Mouse (Mus musculus) liver, adult 2 months (tissue): ENCODE results near the gene S100a6.

ENCODE experiments used
- CTCF ChIP-seq: fragments of 200-500 bp; IDR thresholded peaks from 2 replicates; pipeline ENCODE4 v1.5.1; 2011; ENCODE audit warnings: low read depth, low read length, control low read depth
- POLR2A ChIP-seq: fragments of 200-500 bp; IDR thresholded peaks from 2 replicates; pipeline ENCODE4 v1.6.1; 2011; ENCODE audit warnings: low read length, control low read depth; ENCODE audit not compliant: insufficient read depth; ENCODE audit errors: extremely low read depth

DNA sequence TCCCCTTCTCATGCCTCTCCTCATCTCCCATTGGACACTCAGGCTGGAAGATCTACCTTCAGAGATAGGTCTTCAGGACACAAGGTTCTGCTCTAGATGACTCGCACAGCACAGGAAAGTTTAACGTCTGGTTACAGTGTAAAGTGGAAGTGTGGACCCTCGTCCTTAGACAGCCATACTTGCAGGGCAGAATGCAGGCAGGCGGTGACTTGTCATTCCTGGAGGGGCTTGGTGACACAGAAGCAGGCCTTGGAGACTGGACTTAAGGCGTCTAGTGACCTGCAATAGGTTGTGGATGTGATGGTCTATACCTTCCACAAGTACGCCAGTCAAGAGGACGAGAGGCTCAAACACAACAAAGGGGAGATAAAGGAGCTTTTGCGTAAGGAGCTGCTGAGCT is 22.7 kb upstream of the S100a6 start, which contains the start of gene S100a2:
- TF ChIP-seq CTCF (no peak), POLR2A (no peak)
